Mouse (Mus musculus) ES-Bruce4 (cell line): ENCODE measurements around the gene AU018091. TPM values are rescaled to one million over a fixed set of nuclear protein-coding genes. Genes with fewer than 3 reads are reported as not detected.
"Not testable (repeated sequence)": the region's sequence is repeated elsewhere in the genome, so short reads cannot be mapped to it uniquely, and the experiment has no call there.

Experiments used
- H3K27ac ChIP-seq: 2 replicates; pipeline ENCODE4 v1.5.1; 2012; ENCODE audit warnings: low read length, inconsistent platforms; ENCODE audit not compliant: insufficient read depth
- H3K27me3 ChIP-seq: 2 replicates; pipeline ENCODE4 v1.6.1; 2012; ENCODE audit warnings: mild to moderate bottlenecking, low read length, inconsistent platforms; ENCODE audit not compliant: control insufficient read depth, poor library complexity, insufficient read depth, severe bottlenecking
- H3K36me3 ChIP-seq: 2 replicates; pipeline ENCODE4 v1.6.1; 2012; ENCODE audit warnings: inconsistent platforms, mild to moderate bottlenecking, low read length, moderate library complexity; ENCODE audit not compliant: control insufficient read depth, poor library complexity, insufficient read depth, severe bottlenecking
- H3K4me1 ChIP-seq: one replicate; pipeline ENCODE4 v1.8.1; 2011; ENCODE audit warnings: low read length; ENCODE audit not compliant: control insufficient read depth, insufficient read depth
- H3K4me3 ChIP-seq: 2 replicates; pipeline ENCODE4 v1.5.1; 2011; ENCODE audit warnings: low read depth, mild to moderate bottlenecking, low read length
- H3K9ac ChIP-seq: 2 replicates; pipeline ENCODE4 v1.6.1; 2012; ENCODE audit warnings: low read depth, mild to moderate bottlenecking, inconsistent platforms; ENCODE audit not compliant: poor library complexity, severe bottlenecking
- H3K9me3 ChIP-seq: replicated peaks from 2 replicates; pipeline ENCODE4 v1.6.1; 2012; ENCODE audit warnings: mild to moderate bottlenecking, low read length, inconsistent platforms; ENCODE audit not compliant: control insufficient read depth, poor library complexity, insufficient read depth, severe bottlenecking
- CTCF ChIP-seq: IDR thresholded peaks from one replicate; pipeline ENCODE4 v1.8.1; 2011; ENCODE audit warnings: low read depth, low read length
- EP300 ChIP-seq: IDR thresholded peaks from 2 replicates; pipeline ENCODE4 v1.6.1; 2011; ENCODE audit warnings: low read depth, low read length; ENCODE audit not compliant: insufficient read depth
- POLR2A ChIP-seq: IDR thresholded peaks from one replicate; pipeline ENCODE4 v1.8.1; 2011; ENCODE audit warnings: low read length; ENCODE audit not compliant: insufficient read depth
- polyA plus RNA-seq: library from polyadenylated mRNA; stranded (reverse); fragments of >200 nt; gene quantifications from 2 replicates; pipeline ENCODE4 v1.2.4, GENCODE M21; 2011; ENCODE audit warnings: low read depth; ENCODE audit not compliant: missing spikeins, insufficient read depth, insufficient read length

The AU018091 gene
- polyA plus RNA-seq, 1 experiment = 64.8 TPM

- H3K4me3 ChIP-seq = peak overlapping the region; percentile 31
Observed at GRCm38 (mm10) chr7:3198884-3199283, 29.9 kb upstream of the AU018091 start.

GRCm38 (mm10) chr7:3195850-3196249 lies 26.8 kb upstream of the AU018091 start:
- H3K4me1 ChIP-seq = peaks cover 9% of the 10 kb centered on the region
- no peaks in the 10 kb centered on the region for H3K9me3 ChIP-seq
- no peaks in the 10 kb centered on the region for H3K36me3 ChIP-seq
- no peak overlapping the region for H3K9ac ChIP-seq
- no peaks in the 10 kb centered on the region for H3K27me3 ChIP-seq
- TF ChIP-seq CTCF (peak; percentile 62), POLR2A (no peak)
- peak overlapping the region; percentile 42; the same call in 1 of the 2 replicates for H3K27ac ChIP-seq
- H3K4me3 ChIP-seq = no peak overlapping the region

More at GRCm38 (mm10) chr7:3198884-3199283, 29.9 kb upstream of the AU018091 start:
- Histone ChIP-seq H3K36me3 (no peaks in the 10 kb centered on the region), H3K4me1 (peaks cover 8% of the 10 kb centered on the region), H3K27ac (peak overlapping the region; percentile 66), H3K9ac (peak overlapping the region; percentile 38), H3K9me3 (no peaks in the 10 kb centered on the region), H3K27me3 (no peaks in the 10 kb centered on the region)
- TF ChIP-seq EP300 (peak; percentile 81), POLR2A (no peak), CTCF (peak; percentile 94)

DNA sequence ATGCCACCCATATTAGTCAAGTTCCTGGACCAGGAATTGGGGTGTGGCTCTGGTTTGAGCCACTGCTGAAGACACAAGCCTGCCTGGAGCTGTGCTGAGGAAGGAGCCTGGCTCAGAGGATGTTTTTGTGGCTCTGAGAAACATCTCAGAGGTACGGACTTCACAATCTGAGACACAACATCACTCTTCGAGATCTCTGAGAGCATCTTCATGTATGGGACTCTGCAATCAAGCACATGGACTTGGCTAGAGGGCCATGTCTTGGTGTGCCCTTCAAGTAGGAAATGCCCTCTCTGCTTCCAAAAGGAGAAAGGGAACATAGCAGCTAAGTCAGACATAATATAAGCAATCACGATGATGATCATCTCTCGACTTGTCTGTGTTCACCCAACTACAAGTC lies 25.5 kb upstream of the AU018091 start:
- no peaks in the 10 kb centered on the region for H3K36me3 ChIP-seq
- H3K9ac ChIP-seq = peak overlapping the region; percentile 16; the same call in 1 of the 2 replicates
- H3K4me3 ChIP-seq = peak overlapping the region; percentile 4; the same call in 1 of the 2 replicates
- H3K27ac ChIP-seq = peak overlapping the region; percentile 87
- no peaks in the 10 kb centered on the region for H3K27me3 ChIP-seq
- no peaks in the 10 kb centered on the region for H3K9me3 ChIP-seq
- peaks cover 6% of the 10 kb centered on the region for H3K4me1 ChIP-seq
- TF ChIP-seq CTCF = no peak

DNA sequence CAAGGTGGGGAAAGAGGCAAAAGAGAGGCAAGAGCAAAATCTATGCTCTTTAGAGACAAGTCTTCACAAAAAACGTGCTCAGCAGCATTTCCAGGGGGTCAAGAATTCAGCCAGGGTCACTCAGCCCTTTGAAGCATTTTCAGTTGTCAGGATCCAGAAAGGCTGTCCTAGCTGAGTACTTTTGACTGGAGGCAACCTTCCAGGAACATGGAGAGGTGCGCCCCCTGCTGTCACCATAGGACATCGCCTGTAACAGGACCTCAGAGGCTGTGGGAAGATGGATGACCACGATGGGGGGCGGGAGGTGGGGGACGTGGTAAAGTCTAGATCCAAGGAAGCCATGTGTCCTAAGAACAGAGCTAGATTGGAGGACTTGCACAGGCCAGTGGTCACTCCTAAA lies 24.9 kb upstream of the AU018091 start:
- TF ChIP-seq POLR2A = no peak
- TF ChIP-seq EP300 = peak; percentile 53; the same call in 1 of the 2 replicates
- peak; percentile 85 for TF ChIP-seq CTCF
- H3K4me1 ChIP-seq = peaks cover 6% of the 10 kb centered on the region
- H3K9me3 ChIP-seq = no peaks in the 10 kb centered on the region
- H3K4me3 ChIP-seq = no peak overlapping the region
- peak overlapping the region; percentile 95 for H3K27ac ChIP-seq
- no peaks in the 10 kb centered on the region for H3K36me3 ChIP-seq
- no peaks in the 10 kb centered on the region for H3K27me3 ChIP-seq
- peak overlapping the region; percentile 16; the same call in 1 of the 2 replicates for H3K9ac ChIP-seq

DNA sequence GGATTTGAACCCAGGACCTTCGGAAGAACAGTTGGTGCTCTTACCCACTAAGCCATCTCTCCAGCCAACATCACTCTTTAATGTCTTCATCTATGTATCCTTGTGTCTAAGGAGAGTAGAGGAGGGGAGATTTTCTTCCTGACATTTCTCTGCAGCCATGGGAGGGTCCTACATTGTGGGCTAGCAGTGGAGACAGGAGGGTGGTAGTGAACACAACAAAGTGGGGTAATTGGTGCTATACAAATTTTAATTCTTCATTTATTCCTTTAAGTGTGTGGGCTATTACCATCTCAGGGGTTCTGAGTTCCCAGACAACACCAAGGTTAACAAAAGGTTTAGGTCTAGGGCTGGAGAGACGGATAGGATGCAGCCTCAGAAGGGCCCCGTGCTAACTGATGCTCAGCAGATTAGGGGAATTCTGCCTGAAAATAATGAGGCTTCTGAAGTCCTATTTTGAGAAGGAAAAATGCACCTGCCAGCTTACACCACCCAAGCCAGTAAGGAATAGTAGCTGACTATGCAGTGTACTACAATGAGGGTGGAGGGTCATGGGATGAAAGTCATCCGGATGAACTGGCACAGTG lies 24.1 kb upstream of the AU018091 start:
- H3K9ac ChIP-seq = no peak overlapping the region
- TF ChIP-seq CTCF = no peak
- TF ChIP-seq POLR2A = no peak
- no peak for TF ChIP-seq EP300
- no peaks in the 10 kb centered on the region for H3K9me3 ChIP-seq
- H3K27ac ChIP-seq = peak overlapping the region; percentile 95
- H3K4me1 ChIP-seq = peaks cover 6% of the 10 kb centered on the region
- H3K27me3 ChIP-seq = no peaks in the 10 kb centered on the region
- H3K4me3 ChIP-seq = no peak overlapping the region
- no peaks in the 10 kb centered on the region for H3K36me3 ChIP-seq

GRCm38 (mm10) chr7:3191971-3192498 lies 23.0 kb upstream of the AU018091 start:
- peak overlapping the region; percentile 68 for H3K9ac ChIP-seq
- H3K4me1 ChIP-seq = peaks cover 6% of the 10 kb centered on the region
- H3K27me3 ChIP-seq = no peaks in the 10 kb centered on the region
- H3K27ac ChIP-seq = peak overlapping the region; percentile 99
- TF ChIP-seq CTCF = no peak
- TF ChIP-seq POLR2A = no peak
- TF ChIP-seq EP300 = no peak
- H3K4me3 ChIP-seq = peak overlapping the region; percentile 43
- no peaks in the 10 kb centered on the region for H3K9me3 ChIP-seq
- H3K36me3 ChIP-seq = no peaks in the 10 kb centered on the region

- H3K4me1 ChIP-seq, H3K4me3 ChIP-seq, H3K9me3 ChIP-seq, H3K36me3 ChIP-seq, H3K27ac ChIP-seq, H3K27me3 ChIP-seq, H3K9ac ChIP-seq: not testable (repeated sequence)
Observed at GRCm38 (mm10) chr7:3186726-3187125, 17.7 kb upstream of the AU018091 start.
